Mouse (Mus musculus): ENCODE measurements around the gene Olfr456. TPM values are rescaled to one million over a fixed set of nuclear protein-coding genes. Genes with fewer than 3 reads are reported as not detected.

The Olfr456 gene
- total and polyA plus RNA-seq, 2 experiments = not detected

- Histone ChIP-seq H3K36me3 (ENCODE audit: control insufficient read depth, insufficient read depth, low read length) (no peaks in the 10 kb centered on the region), H3K9ac (ENCODE audit: low read depth, low read length) (no peak overlapping the region), H3K27me3 (ENCODE audit: control insufficient read depth, insufficient read depth, low read length) (no peaks in the 10 kb centered on the region), H3K79me2 (ENCODE audit: control insufficient read depth, insufficient read depth, low read length) (no peaks in the 10 kb centered on the region), H3K4me1 (ENCODE audit: control insufficient read depth, insufficient read depth, low read length) (no peaks in the 10 kb centered on the region), H3K4me3 (ENCODE audit: insufficient read depth, low read depth, low read length) (no peak overlapping the region), H3K27ac (replicated peaks; ENCODE audit: insufficient read depth, low read depth, low read length) (no peak overlapping the region)
- DNase-seq (ENCODE audit: extremely low read depth, low read depth, low spot score) = no peak
- TF ChIP-seq CTCF (IDR thresholded peaks at IDR 0.05; ENCODE audit: low read depth, low read length) (no peak), POLR2A (IDR thresholded peaks at IDR 0.05; ENCODE audit: extremely low read depth, insufficient read depth, low read length) (no peak)
- 76% methylated on average over 2 of the region's 2 CpGs for WGBS
These were observed 45.6 kb downstream of the Olfr456 start for GRCm38 (mm10) chr6:42441395-42441794.

Other genes starting within 250 kb of the Olfr456 start
- gene Gstk1, start 241.3 kb downstream of the Olfr456 start, total RNA-seq (2014; rRNA removed) = 279 and 283 TPM in 2 replicates
- 166 and 218 TPM in 2 replicates for gene Gstk1, start 241.3 kb downstream of the Olfr456 start, polyA plus RNA-seq (2012; rRNA removed)
- gene Tmem139, start 225.2 kb downstream of the Olfr456 start, total RNA-seq (2014; rRNA removed) = 0.46 TPM in 1 of 2 replicates, not detected in the other
- 0.29 and 0.37 TPM in 2 replicates for gene Tmem139, start 225.2 kb downstream of the Olfr456 start, polyA plus RNA-seq (2012; rRNA removed)
- 5.6 and 6.2 TPM in 2 replicates for gene Casp2, start 222.2 kb downstream of the Olfr456 start, total RNA-seq (2014; rRNA removed)
- 3.7 and 3.8 TPM in 2 replicates for gene Casp2, start 222.2 kb downstream of the Olfr456 start, polyA plus RNA-seq (2012; rRNA removed)
- 0.09 TPM in 1 of 2 replicates, not detected in the other for gene Clcn1, start 200.5 kb downstream of the Olfr456 start, total RNA-seq (2014; rRNA removed)
- gene Clcn1, start 200.5 kb downstream of the Olfr456 start, polyA plus RNA-seq (2012; rRNA removed) = 0.02 TPM in 1 of 2 replicates, not detected in the other
- gene Fam131b, start 162.6 kb downstream of the Olfr456 start, total RNA-seq (2014; rRNA removed) = under 0.01 TPM in 1 of 2 replicates, not detected in the other
- not detected in 2 replicates for gene Fam131b, start 162.6 kb downstream of the Olfr456 start, polyA plus RNA-seq (2012; rRNA removed)
- 6.4 and 9.5 TPM in 2 replicates for gene Zyx, start 137.6 kb downstream of the Olfr456 start, total RNA-seq (2014; rRNA removed)
- gene Zyx, start 137.6 kb downstream of the Olfr456 start, polyA plus RNA-seq (2012; rRNA removed) = 43.1 and 49.8 TPM in 2 replicates
- gene Epha1, start 113.9 kb downstream of the Olfr456 start, total RNA-seq (2014; rRNA removed) = 27.6 and 30.9 TPM in 2 replicates
- gene Epha1, start 113.9 kb downstream of the Olfr456 start, polyA plus RNA-seq (2012; rRNA removed) = 27.1 and 28.1 TPM in 2 replicates
- 0.27 and 0.83 TPM in 2 replicates for gene Tas2r143, start 87.0 kb downstream of the Olfr456 start, total RNA-seq (2014; rRNA removed)
- gene Tas2r143, start 87.0 kb downstream of the Olfr456 start, polyA plus RNA-seq (2012; rRNA removed) = 0.13 and 0.17 TPM in 2 replicates
- gene Tas2r135, start 81.8 kb downstream of the Olfr456 start, total RNA-seq (2014; rRNA removed) = 0.27 and 0.28 TPM in 2 replicates
- gene Tas2r135, start 81.8 kb downstream of the Olfr456 start, polyA plus RNA-seq (2012; rRNA removed) = not detected in 2 replicates
- gene Tas2r126, start 52.7 kb downstream of the Olfr456 start, total RNA-seq (2014; rRNA removed) = 0.20 and 0.28 TPM in 2 replicates
- gene Tas2r126, start 52.7 kb downstream of the Olfr456 start, polyA plus RNA-seq (2012; rRNA removed) = not detected in 2 replicates
- gene Olfr458, start 22.0 kb downstream of the Olfr456 start, total RNA-seq (2014; rRNA removed) = not detected in 2 replicates
- gene Olfr458, start 22.0 kb downstream of the Olfr456 start, polyA plus RNA-seq (2012; rRNA removed) = not detected in 2 replicates
- gene Olfr457, start 10.9 kb downstream of the Olfr456 start, total RNA-seq (2014; rRNA removed) = not detected in 2 replicates
- gene Olfr457, start 10.9 kb downstream of the Olfr456 start, polyA plus RNA-seq (2012; rRNA removed) = not detected in 2 replicates
- not detected in 2 replicates for gene Olfr455, start 60.4 kb upstream of the Olfr456 start, total RNA-seq (2014; rRNA removed)
- gene Olfr455, start 60.4 kb upstream of the Olfr456 start, polyA plus RNA-seq (2012; rRNA removed) = not detected in 2 replicates
- gene Tcaf3, start 110.5 kb upstream of the Olfr456 start, total RNA-seq (2014; rRNA removed) = not detected in 2 replicates
- gene Tcaf3, start 110.5 kb upstream of the Olfr456 start, polyA plus RNA-seq (2012; rRNA removed) = not detected in 2 replicates
- 0.65 and 0.67 TPM in 2 replicates for gene Tcaf2, start 158.0 kb upstream of the Olfr456 start, total RNA-seq (2014; rRNA removed)
- gene Tcaf2, start 158.0 kb upstream of the Olfr456 start, polyA plus RNA-seq (2012; rRNA removed) = 0.10 and 0.18 TPM in 2 replicates
- gene Tcaf1, start 222.9 kb upstream of the Olfr456 start, total RNA-seq (2014; rRNA removed) = 2.5 and 3.2 TPM in 2 replicates
- gene Tcaf1, start 222.9 kb upstream of the Olfr456 start, polyA plus RNA-seq (2012; rRNA removed) = 1.2 and 1.6 TPM in 2 replicates